Mouse (Mus musculus): ENCODE measurements around the gene Lrtm2.
A peak's percentile ranks its signal among the peaks of the same experiment; 100 is the strongest.
"Not testable (repeated sequence)": the region's sequence is repeated elsewhere in the genome, so short reads cannot be mapped to it uniquely, and the experiment has no call there.

The Lrtm2 gene

GRCm38 (mm10) chr6:119330506-119330905 is at the start of gene Lrtm2:
TSS of gene Lrtm2 (minus strand) at chr6:119330766.
- DNase-seq (ENCODE audit: low spot score in 2 of 2), result peak in 1 of 2 experiments; percentile 57

GRCm38 (mm10) chr6:119378631-119379030 is 48.1 kb upstream of the Lrtm2 start:
- no peak for DNase-seq (ENCODE audit: low spot score in 2 of 2)

GRCm38 (mm10) chr6:119377613-119378012 is 47.0 kb upstream of the Lrtm2 start:
- no peak for DNase-seq (ENCODE audit: low spot score in 2 of 2)

GRCm38 (mm10) chr6:119375035-119375434 is 44.5 kb upstream of the Lrtm2 start:
- DNase-seq (ENCODE audit: low spot score in 2 of 2), result no peak

GRCm38 (mm10) chr6:119373000-119373705 is 42.6 kb upstream of the Lrtm2 start:
- no peak for DNase-seq (ENCODE audit: low spot score in 2 of 2)

- no peak for DNase-seq (ENCODE audit: low spot score in 2 of 2)
These were observed 41.7 kb upstream of the Lrtm2 start for GRCm38 (mm10) chr6:119372237-119372636.

- DNase-seq (ENCODE audit: low spot score in 2 of 2), result no peak
These were observed 41.1 kb upstream of the Lrtm2 start for GRCm38 (mm10) chr6:119371624-119372023.

- no peak for DNase-seq (ENCODE audit: low spot score in 2 of 2)
These were observed 36.8 kb upstream of the Lrtm2 start for GRCm38 (mm10) chr6:119367382-119367781.

- not testable (repeated sequence) for DNase-seq (ENCODE audit: low spot score in 2 of 2)
These were observed 36.2 kb upstream of the Lrtm2 start for GRCm38 (mm10) chr6:119366800-119367199.

GRCm38 (mm10) chr6:119363593-119363992 is 33.0 kb upstream of the Lrtm2 start:
- DNase-seq (ENCODE audit: low spot score in 2 of 2), result no peak

- no peak for DNase-seq (ENCODE audit: low spot score in 2 of 2)
These were observed 30.5 kb upstream of the Lrtm2 start for GRCm38 (mm10) chr6:119360925-119361702.

GRCm38 (mm10) chr6:119360250-119360649 is 29.7 kb upstream of the Lrtm2 start:
- not testable (repeated sequence) for DNase-seq (ENCODE audit: low spot score in 2 of 2)

- DNase-seq (ENCODE audit: low spot score in 2 of 2), result no peak
These were observed 27.5 kb upstream of the Lrtm2 start for GRCm38 (mm10) chr6:119358020-119358571.

GRCm38 (mm10) chr6:119352501-119352900 is 21.9 kb upstream of the Lrtm2 start:
- DNase-seq (ENCODE audit: low spot score in 2 of 2), result no peak

- DNase-seq (ENCODE audit: low spot score in 2 of 2), result no peak
These were observed 21.1 kb upstream of the Lrtm2 start for GRCm38 (mm10) chr6:119351656-119352055.

- DNase-seq (ENCODE audit: low spot score in 2 of 2), result no peak
These were observed 20.2 kb upstream of the Lrtm2 start for GRCm38 (mm10) chr6:119350703-119351198.

GRCm38 (mm10) chr6:119348234-119348633 is 17.7 kb upstream of the Lrtm2 start:
- peak; percentile 63 to 88 for DNase-seq (ENCODE audit: low spot score in 2 of 2)

- no peak for DNase-seq (ENCODE audit: low spot score in 2 of 2)
These were observed 17.2 kb upstream of the Lrtm2 start for GRCm38 (mm10) chr6:119347813-119348212.

GRCm38 (mm10) chr6:119346257-119346656 is 15.7 kb upstream of the Lrtm2 start:
- DNase-seq (ENCODE audit: low spot score in 2 of 2), result no peak

GRCm38 (mm10) chr6:119341409-119341808 is 10.8 kb upstream of the Lrtm2 start:
- DNase-seq (ENCODE audit: low spot score in 2 of 2), result no peak

- no peak for DNase-seq (ENCODE audit: low spot score in 2 of 2)
These were observed 7.8 kb upstream of the Lrtm2 start for GRCm38 (mm10) chr6:119338121-119338912.

GRCm38 (mm10) chr6:119337287-119337686 is 6.7 kb upstream of the Lrtm2 start:
- DNase-seq (ENCODE audit: low spot score in 2 of 2), result no peak

All from frontal cortex, postnatal 14 days (tissue).